Mouse (Mus musculus): Measurements from ENCODE around the gene Rnf114. TPM values are rescaled to one million over a fixed set of nuclear protein-coding genes. Genes with fewer than 3 reads are reported as not detected.

Rnf114 gene
- polyA plus RNA-seq, 1 experiment from 2014 or later, result 111 TPM

DNA sequence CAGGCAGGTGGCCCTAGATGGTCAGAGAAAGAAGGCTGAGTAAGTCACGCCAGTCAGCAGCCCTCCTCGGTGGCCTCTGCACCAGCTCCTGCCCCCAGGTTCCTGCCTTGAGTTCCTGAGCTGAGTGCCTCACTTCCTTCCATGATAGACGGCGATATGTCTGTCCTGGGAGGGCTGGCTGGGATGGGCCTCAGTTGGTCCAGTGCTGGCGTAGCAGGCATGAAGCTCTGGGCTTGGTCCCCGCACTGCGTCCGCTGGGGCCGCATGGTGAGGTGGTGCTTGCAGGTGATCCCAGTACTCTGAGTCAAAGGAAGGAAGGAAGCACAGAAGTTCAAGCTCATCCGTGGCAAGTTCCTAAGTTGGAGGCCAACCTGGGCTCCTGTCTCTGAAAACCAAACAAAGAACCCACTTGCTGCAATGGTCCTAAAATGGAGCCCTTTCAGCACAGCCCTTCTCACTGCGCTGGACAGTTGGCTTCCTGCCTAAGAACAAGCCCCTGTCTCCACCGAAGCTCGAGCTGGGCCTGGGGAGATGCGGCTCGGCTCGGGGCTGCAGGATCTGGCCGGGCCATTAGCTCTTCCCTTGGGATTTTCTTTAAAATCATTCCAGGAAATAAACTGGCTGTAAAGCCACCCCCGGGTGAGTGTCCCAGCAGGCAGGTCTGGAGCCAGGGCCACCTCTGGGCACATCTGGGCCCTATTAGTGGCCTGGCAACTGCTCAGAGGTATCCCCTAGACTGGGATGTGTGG, 54.2 kb downstream of the Rnf114 start:
- 73% methylated on average over 18 of the region's 18 CpGs for WGBS

DNA sequence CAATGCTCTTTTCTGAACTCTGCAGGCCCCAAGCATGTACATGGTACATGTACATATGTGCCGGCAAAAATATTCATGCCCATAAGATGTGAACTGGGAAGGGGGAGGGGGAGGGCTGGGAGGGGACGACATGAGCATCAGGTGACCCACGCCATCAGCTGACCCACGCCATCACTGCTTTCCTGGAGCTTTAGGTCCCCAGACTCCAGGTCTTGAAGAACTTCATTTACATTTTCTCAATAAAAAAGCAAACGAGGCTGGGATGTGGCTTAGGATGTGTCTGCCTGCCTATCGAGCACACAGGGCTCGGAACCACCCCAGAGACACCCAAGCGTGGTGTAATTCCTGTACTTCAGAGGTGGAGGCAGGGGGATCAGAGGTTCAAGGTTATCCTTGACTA, 55.0 kb downstream of the Rnf114 start:
- peaks cover 9% of the 10 kb centered on the region; the same call in 1 of the 2 replicates for H3K4me1 ChIP-seq (ENCODE audit: control insufficient read depth, insufficient read depth, low read length)
- H3K27me3 ChIP-seq (ENCODE audit: control insufficient read depth, insufficient read depth, low read length), result no peaks in the 10 kb centered on the region

More for the DNA sequence above, 54.2 kb downstream of the Rnf114 start:
- no peak overlapping the region for H3K4me2 ChIP-seq (ENCODE audit: low read depth, low read length)
- H3K27me3 ChIP-seq (ENCODE audit: control insufficient read depth, insufficient read depth, low read length), result no peaks in the 10 kb centered on the region
- H3K9me3 ChIP-seq (ENCODE audit: control insufficient read depth, low read length), result no peaks in the 10 kb centered on the region
- no peak for ATAC-seq (ENCODE audit: low read depth)
- H3K4me1 ChIP-seq (ENCODE audit: control insufficient read depth, insufficient read depth, low read length), result peaks cover 9% of the 10 kb centered on the region; the same call in 1 of the 2 replicates
- H3K27ac ChIP-seq (ENCODE audit: low read depth, low read length), result no peak overlapping the region
- H3K4me3 ChIP-seq (ENCODE audit: low read depth, low read length), result no peak overlapping the region
- H3K36me3 ChIP-seq (ENCODE audit: control insufficient read depth, insufficient read depth, low read length), result no peaks in the 10 kb centered on the region
- H3K9ac ChIP-seq (replicated peaks; ENCODE audit: low read depth, low read length), result no peak overlapping the region

DNA sequence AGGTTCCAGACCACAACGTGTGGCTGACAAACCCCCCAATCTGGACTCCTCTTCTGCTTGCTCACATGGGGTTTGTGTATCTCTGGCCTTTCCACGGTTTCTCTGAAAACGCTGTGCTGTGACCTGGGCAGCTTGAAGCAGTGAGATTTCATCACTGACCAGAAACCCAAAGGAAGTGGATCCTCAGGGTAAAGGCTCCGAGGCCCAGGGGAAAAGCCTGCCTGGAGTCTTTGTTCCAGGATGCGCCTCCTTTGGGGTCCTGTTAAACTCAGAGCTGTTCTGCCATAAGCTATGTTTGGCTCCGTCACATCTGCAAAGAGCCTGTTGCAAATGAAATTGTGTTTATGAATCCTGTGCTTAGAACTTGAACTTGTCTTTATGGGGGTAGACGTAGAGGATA, 56.5 kb downstream of the Rnf114 start:
- Histone ChIP-seq H3K9me3 (ENCODE audit: control insufficient read depth, low read length) (no peaks in the 10 kb centered on the region), H3K4me2 (ENCODE audit: low read depth, low read length) (no peak overlapping the region), H3K4me3 (ENCODE audit: low read depth, low read length) (no peak overlapping the region), H3K36me3 (ENCODE audit: control insufficient read depth, insufficient read depth, low read length) (no peaks in the 10 kb centered on the region), H3K4me1 (ENCODE audit: control insufficient read depth, insufficient read depth, low read length) (0 out of 2 replicates have a peak, but pooled peaks cover under 1% of the 10 kb centered on the region), H3K27ac (ENCODE audit: low read depth, low read length) (no peak overlapping the region), H3K9ac (replicated peaks; ENCODE audit: low read depth, low read length) (no peak overlapping the region), H3K27me3 (ENCODE audit: control insufficient read depth, insufficient read depth, low read length) (no peaks in the 10 kb centered on the region)
- ATAC-seq (ENCODE audit: low read depth), result no peak
- 89% methylated on average over 7 of the region's 7 CpGs for WGBS

More for the DNA sequence above, 55.0 kb downstream of the Rnf114 start:
- H3K9ac ChIP-seq (replicated peaks; ENCODE audit: low read depth, low read length), result no peak overlapping the region
- no peak overlapping the region for H3K4me2 ChIP-seq (ENCODE audit: low read depth, low read length)
- no peak overlapping the region for H3K4me3 ChIP-seq (ENCODE audit: low read depth, low read length)
- no peaks in the 10 kb centered on the region for H3K36me3 ChIP-seq (ENCODE audit: control insufficient read depth, insufficient read depth, low read length)
- H3K27ac ChIP-seq (ENCODE audit: low read depth, low read length), result no peak overlapping the region
- 75% methylated on average over 8 of the region's 8 CpGs for WGBS
- no peak for ATAC-seq (ENCODE audit: low read depth)
- no peaks in the 10 kb centered on the region for H3K9me3 ChIP-seq (ENCODE audit: control insufficient read depth, low read length)

DNA sequence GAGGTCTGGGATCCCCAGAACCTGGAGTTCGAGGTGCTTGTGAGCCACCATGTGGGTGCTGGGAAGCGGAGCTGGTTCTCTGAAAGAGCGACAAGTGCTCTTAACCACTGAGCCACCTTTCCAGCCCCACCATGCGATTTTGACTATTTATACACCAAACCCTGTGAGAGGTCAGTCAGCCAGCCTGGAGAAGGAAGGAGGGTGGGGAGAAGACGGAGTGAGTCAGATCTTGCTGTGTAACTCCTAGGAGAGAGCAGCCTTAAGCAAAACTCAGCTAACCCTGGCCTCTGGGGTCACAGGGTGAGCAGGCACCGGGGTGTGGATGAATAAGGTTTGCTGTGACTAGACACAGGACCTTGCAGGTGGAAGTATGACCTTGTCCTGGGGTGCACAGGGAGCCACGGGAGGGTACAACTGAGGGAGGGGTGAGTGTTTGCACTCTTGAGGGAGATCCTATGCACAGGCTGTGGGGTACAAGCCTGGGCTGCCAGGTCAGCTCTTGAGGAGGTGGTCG, 58.0 kb downstream of the Rnf114 start:
- Histone ChIP-seq H3K9ac (replicated peaks; ENCODE audit: low read depth, low read length) (no peak overlapping the region), H3K4me1 (ENCODE audit: control insufficient read depth, insufficient read depth, low read length) (no peaks in the 10 kb centered on the region), H3K27ac (ENCODE audit: low read depth, low read length) (no peak overlapping the region), H3K27me3 (ENCODE audit: control insufficient read depth, insufficient read depth, low read length) (no peaks in the 10 kb centered on the region), H3K36me3 (ENCODE audit: control insufficient read depth, insufficient read depth, low read length) (no peaks in the 10 kb centered on the region), H3K9me3 (ENCODE audit: control insufficient read depth, low read length) (no peaks in the 10 kb centered on the region), H3K4me3 (ENCODE audit: low read depth, low read length) (no peak overlapping the region), H3K4me2 (ENCODE audit: low read depth, low read length) (no peak overlapping the region)
- WGBS, result 74% methylated on average over 8 of the region's 8 CpGs
- ATAC-seq (ENCODE audit: low read depth), result no peak

DNA sequence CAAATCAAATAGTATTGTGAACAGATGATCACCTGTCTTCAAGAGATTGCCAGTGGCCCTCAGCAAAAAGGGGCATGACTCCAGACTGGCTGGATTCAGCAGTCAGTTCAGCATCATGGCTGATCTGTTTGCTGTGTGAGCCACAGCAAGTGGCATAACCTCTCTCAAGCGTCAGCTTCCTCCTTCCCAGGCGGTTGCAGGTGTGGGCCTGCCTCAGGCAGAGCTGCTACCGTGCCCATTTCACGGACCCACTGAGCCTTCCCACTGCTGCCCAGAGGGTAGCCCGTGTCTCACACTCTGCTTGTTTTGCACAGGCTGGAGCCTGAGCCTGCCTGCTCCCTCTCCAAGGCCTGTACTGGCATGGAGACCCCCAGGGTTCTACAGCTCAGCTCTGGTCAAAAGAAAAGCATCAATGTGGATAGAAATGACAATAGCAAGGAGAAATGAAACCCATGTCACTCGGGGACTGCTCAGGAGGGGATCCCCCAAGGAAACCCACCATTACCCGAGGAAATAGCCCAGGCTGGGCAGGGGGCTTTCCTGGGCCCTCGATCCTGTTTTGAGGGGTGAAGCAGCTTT, 59.0 kb downstream of the Rnf114 start:
- no peaks in the 10 kb centered on the region for H3K27me3 ChIP-seq (ENCODE audit: control insufficient read depth, insufficient read depth, low read length)
- no peaks in the 10 kb centered on the region for H3K9me3 ChIP-seq (ENCODE audit: control insufficient read depth, low read length)
- H3K4me1 ChIP-seq (ENCODE audit: control insufficient read depth, insufficient read depth, low read length), result no peaks in the 10 kb centered on the region
- H3K36me3 ChIP-seq (ENCODE audit: control insufficient read depth, insufficient read depth, low read length), result no peaks in the 10 kb centered on the region
- no peak overlapping the region for H3K27ac ChIP-seq (ENCODE audit: low read depth, low read length)
- H3K4me3 ChIP-seq (ENCODE audit: low read depth, low read length), result no peak overlapping the region
- WGBS, result 74% methylated on average over 8 of the region's 8 CpGs
- ATAC-seq (ENCODE audit: low read depth), result no peak
- no peak overlapping the region for H3K4me2 ChIP-seq (ENCODE audit: low read depth, low read length)
- H3K9ac ChIP-seq (replicated peaks; ENCODE audit: low read depth, low read length), result no peak overlapping the region

DNA sequence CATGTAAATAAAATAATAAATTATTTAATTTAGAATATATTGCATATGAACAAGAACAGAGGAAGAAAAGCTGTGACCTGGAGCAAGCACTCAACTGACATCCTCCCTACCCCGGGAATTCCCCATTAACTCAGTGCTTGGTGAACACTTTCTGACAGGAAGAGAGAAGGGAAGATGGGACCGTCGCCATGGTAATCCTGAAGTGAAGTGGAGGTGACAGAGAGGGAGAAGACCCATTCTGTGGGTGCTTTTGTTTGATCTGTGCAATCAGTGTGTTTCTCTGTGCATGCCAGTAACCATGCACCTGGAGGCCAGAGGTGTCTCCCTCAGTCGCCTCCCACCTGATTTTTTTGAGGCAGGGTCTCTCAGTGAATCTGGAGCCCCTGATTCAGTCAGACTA, 59.8 kb downstream of the Rnf114 start:
- Histone ChIP-seq H3K27me3 (ENCODE audit: control insufficient read depth, insufficient read depth, low read length) (no peaks in the 10 kb centered on the region), H3K9ac (replicated peaks; ENCODE audit: low read depth, low read length) (no peak overlapping the region), H3K36me3 (ENCODE audit: control insufficient read depth, insufficient read depth, low read length) (no peaks in the 10 kb centered on the region), H3K4me2 (ENCODE audit: low read depth, low read length) (no peak overlapping the region), H3K4me3 (ENCODE audit: low read depth, low read length) (no peak overlapping the region), H3K4me1 (ENCODE audit: control insufficient read depth, insufficient read depth, low read length) (no peaks in the 10 kb centered on the region), H3K27ac (ENCODE audit: low read depth, low read length) (no peak overlapping the region), H3K9me3 (ENCODE audit: control insufficient read depth, low read length) (no peaks in the 10 kb centered on the region)
- no peak for ATAC-seq (ENCODE audit: low read depth)
- 85% methylated on average over 4 of the region's 4 CpGs for WGBS

DNA sequence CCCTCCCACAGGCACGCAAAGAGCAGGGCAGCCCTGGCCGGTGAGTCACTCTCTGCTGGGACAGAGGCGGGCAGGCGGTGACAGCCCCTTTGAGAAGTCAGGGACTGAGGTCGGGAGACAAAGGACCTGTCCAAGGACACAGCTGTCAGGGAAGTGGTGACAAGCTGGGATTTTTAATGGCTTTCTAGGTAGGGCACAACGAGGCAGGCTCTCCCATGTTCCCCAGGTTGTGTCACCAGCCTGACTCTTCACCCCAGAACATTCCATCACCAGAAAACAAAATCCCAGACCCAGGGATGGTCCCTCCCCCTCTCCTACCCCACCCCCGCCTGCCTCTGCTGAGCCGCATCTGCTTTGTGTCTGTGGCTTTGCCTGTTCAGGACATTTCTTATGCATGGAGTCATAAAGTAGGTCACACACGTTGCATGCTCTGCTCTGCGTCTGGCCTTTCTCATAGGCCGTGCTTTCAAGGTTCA, 60.5 kb downstream of the Rnf114 start:
- Histone ChIP-seq H3K4me1 (ENCODE audit: control insufficient read depth, insufficient read depth, low read length) (no peaks in the 10 kb centered on the region), H3K9ac (replicated peaks; ENCODE audit: low read depth, low read length) (no peak overlapping the region), H3K4me2 (ENCODE audit: low read depth, low read length) (no peak overlapping the region), H3K27ac (ENCODE audit: low read depth, low read length) (no peak overlapping the region), H3K36me3 (ENCODE audit: control insufficient read depth, insufficient read depth, low read length) (no peaks in the 10 kb centered on the region), H3K9me3 (ENCODE audit: control insufficient read depth, low read length) (no peaks in the 10 kb centered on the region), H3K27me3 (ENCODE audit: control insufficient read depth, insufficient read depth, low read length) (no peaks in the 10 kb centered on the region), H3K4me3 (ENCODE audit: low read depth, low read length) (no peak overlapping the region)
- 8% methylated on average over 11 of the region's 11 CpGs for WGBS
- no peak for ATAC-seq (ENCODE audit: low read depth)

DNA sequence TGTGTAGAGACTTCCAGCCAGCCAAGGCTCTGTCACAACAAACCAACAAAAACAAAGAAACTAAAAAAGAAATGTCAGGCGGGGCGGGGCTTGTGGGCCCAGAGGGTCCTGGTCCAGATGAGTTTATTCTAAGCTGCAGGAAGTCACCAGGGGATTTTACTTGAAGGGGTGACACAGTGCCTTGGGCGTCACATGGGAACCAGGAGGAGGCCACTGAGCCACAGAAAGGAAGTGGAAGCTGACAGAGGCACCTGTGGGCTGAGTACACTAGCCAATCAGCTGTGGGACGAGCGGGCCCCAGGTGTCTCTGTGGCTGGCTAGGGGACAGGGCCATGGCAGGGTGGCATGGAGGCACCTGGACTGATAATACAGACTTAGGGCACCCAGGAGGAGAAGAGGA, 63.3 kb downstream of the Rnf114 start:
- Histone ChIP-seq H3K27ac (ENCODE audit: low read depth, low read length) (no peak overlapping the region), H3K9me3 (ENCODE audit: control insufficient read depth, low read length) (no peaks in the 10 kb centered on the region), H3K4me2 (ENCODE audit: low read depth, low read length) (no peak overlapping the region), H3K9ac (replicated peaks; ENCODE audit: low read depth, low read length) (no peak overlapping the region), H3K36me3 (ENCODE audit: control insufficient read depth, insufficient read depth, low read length) (no peaks in the 10 kb centered on the region), H3K4me3 (ENCODE audit: low read depth, low read length) (no peak overlapping the region), H3K4me1 (ENCODE audit: control insufficient read depth, insufficient read depth, low read length) (peaks cover 8% of the 10 kb centered on the region; the same call in 1 of the 2 replicates), H3K27me3 (ENCODE audit: control insufficient read depth, insufficient read depth, low read length) (no peaks in the 10 kb centered on the region; the same call in 1 of the 2 replicates)
- no peak for ATAC-seq (ENCODE audit: low read depth)
- 81% methylated on average over 5 of the region's 5 CpGs for WGBS

DNA sequence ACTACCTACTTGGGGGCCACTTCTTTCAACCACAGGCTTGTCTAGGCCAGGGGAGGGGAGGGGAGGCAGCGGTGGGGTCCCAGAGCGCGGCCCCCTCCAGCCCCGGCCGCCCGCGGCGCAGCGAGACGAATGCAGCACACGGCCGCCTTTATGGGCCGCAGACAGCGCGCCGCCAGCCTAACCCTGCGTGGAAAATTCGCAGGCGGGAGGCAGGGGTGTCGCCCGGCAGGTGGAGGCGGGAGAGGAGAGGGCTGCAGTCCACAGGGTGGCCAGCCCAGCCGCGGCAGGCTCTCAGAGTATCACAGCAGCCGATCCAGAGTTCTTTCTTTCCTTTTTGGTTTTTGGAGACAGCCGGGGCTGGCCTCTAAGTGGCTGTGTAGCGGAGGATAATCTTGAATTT, 67.0 kb downstream of the Rnf114 start:
- 13% methylated on average over 23 of the region's 27 CpGs for WGBS
- H3K9me3 ChIP-seq (ENCODE audit: control insufficient read depth, low read length), result no peaks in the 10 kb centered on the region
- no peak overlapping the region for H3K27ac ChIP-seq (ENCODE audit: low read depth, low read length)
- no peaks in the 10 kb centered on the region; the same call in 1 of the 2 replicates for H3K27me3 ChIP-seq (ENCODE audit: control insufficient read depth, insufficient read depth, low read length)
- H3K4me3 ChIP-seq (ENCODE audit: low read depth, low read length), result peak overlapping the region; percentile 9; the same call in 1 of the 2 replicates
- no peaks in the 10 kb centered on the region for H3K36me3 ChIP-seq (ENCODE audit: control insufficient read depth, insufficient read depth, low read length)
- no peak overlapping the region for H3K9ac ChIP-seq (replicated peaks; ENCODE audit: low read depth, low read length)
- peak overlapping the region; percentile 38; the same call in 1 of the 2 replicates for H3K4me2 ChIP-seq (ENCODE audit: low read depth, low read length)
- H3K4me1 ChIP-seq (ENCODE audit: control insufficient read depth, insufficient read depth, low read length), result peaks cover 8% of the 10 kb centered on the region; the same call in 1 of the 2 replicates
- peak; percentile 50; the same call in 1 of the 2 replicates for ATAC-seq (ENCODE audit: low read depth)
